Mouse (Mus musculus) megakaryocyte, embryonic 14.5 days (primary cell): ENCODE results near the gene Kcnb1.

Experiments used
- FLI1 ChIP-seq: IDR thresholded peaks from 2 replicates; pipeline ENCODE4 v1.6.1; 2012; ENCODE audit warnings: low read length, inconsistent platforms, mixed read lengths
- GATA1 ChIP-seq: IDR thresholded peaks from 3 replicates; pipeline ENCODE4 v1.6.1; 2012; ENCODE audit warnings: mixed read lengths, low read length, inconsistent platforms, borderline replicate concordance

GRCm38 (mm10) chr2:167177231-167177641 is 12.7 kb downstream of the Kcnb1 start:
- TF ChIP-seq GATA1 (no peak), FLI1 (no peak)
